Mouse (Mus musculus): Measurements from ENCODE around the gene Gsk3b.

- no peak for TF ChIP-seq ZKSCAN1 (IDR thresholded peaks at IDR 0.05; ENCODE audit: borderline replicate concordance, low read depth, low read length)
- TF ChIP-seq POLR2A (IDR thresholded peaks at IDR 0.05; ENCODE audit: low read depth, low read length) = no peak
- TF ChIP-seq CTCF (conservative IDR thresholded peaks at IDR 0.05 in 1 of 2, IDR thresholded peaks at IDR 0.05 in 1 of 2; ENCODE audit: low read depth in 2 of 2, low read length in 2 of 2) = no peak
- no peak for TF ChIP-seq NRF1 (IDR thresholded peaks at IDR 0.05; ENCODE audit: low read depth, low read length)
- no peak for TF ChIP-seq JUND (conservative IDR thresholded peaks at IDR 0.05; ENCODE audit: low read depth, low read length)
- TF ChIP-seq EP300 (IDR thresholded peaks at IDR 0.05; ENCODE audit: low read length) = no peak
- no peak for TF ChIP-seq MAX (IDR thresholded peaks at IDR 0.05; ENCODE audit: low read length)
- TF ChIP-seq MAZ (IDR thresholded peaks at IDR 0.05; ENCODE audit: low read depth, low read length) = no peak
Measured at GRCm38 (mm10) chr16:38294685-38295348, 206.0 kb downstream of the Gsk3b start, which contains the start of gene Nr1i2.
